Mouse (Mus musculus): ENCODE data around the gene Pcsk1n. TPM values are rescaled to one million over a fixed set of nuclear protein-coding genes. Genes with fewer than 3 reads are reported as not detected.
A peak's percentile ranks its signal among the peaks of the same experiment; 100 is the strongest.

Gene Pcsk1n
- 0.05 and 0.17 TPM in 2 replicates for polyA plus RNA-seq (2015; fragmentation: Nextera tagmentation; extraction: Ambion mirVana)

DNA sequence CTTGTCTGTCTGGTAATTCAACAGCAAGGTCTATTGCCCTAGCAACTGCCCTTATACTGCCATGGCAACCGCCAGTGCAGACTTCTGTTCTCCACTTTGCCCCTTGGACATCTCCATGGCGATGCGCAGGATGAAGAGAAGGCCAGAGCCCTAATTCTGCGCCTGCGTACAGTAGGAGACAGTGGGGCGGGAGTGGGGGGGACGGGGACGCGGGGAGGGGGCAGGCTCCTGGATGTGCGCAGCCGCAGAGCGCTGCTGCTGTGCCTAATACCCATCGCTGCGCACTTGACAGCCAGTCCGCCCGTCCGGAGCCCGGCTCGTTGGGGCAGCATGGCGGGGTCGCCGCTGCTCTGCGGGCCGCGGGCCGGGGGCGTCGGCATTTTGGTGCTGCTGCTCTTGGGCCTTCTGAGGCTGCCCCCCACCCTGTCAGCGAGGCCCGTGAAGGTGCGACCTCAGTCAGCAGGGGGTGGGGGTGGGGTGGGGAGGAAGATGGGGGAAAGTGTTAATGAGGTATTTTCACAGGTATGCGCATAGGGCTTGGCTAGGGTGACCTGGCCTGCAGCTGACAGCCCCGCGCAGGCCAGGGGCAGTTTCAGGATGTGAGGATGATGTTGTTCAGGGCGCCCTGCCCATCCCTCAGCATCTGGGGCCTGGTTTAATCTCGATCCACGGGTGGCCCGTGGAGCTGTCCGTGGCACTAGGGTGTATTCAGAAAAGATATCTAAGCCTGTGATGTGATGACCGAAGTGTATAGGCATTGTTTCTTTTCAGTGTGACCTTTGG is at the start of gene Pcsk1n:
Pcsk1n (plus strand) TSS at position 222 of the 783 bp plus-strand sequence.
- no peak for ATAC-seq (ENCODE audit: low read depth)
- H3K27me3 ChIP-seq (ENCODE audit: control insufficient read depth, insufficient read depth, low read depth, low read length), result peaks cover 61% of the 10 kb centered on the region

GRCm38 (mm10) chrX:7869826-7870225 is 49.8 kb upstream of the Pcsk1n start:
- Histone ChIP-seq H3K4me3 (ENCODE audit: low read depth, low read length) (no peak overlapping the region), H3K4me2 (ENCODE audit: low read depth, low read length) (no peak overlapping the region), H3K9me3 (replicated peaks; ENCODE audit: control insufficient read depth, low read length) (no peaks in the 10 kb centered on the region), H3K27ac (ENCODE audit: low read length) (no peak overlapping the region), H3K27me3 (ENCODE audit: control insufficient read depth, insufficient read depth, low read depth, low read length) (no peaks in the 10 kb centered on the region), H3K9ac (ENCODE audit: low read depth, low read length) (no peak overlapping the region), H3K36me3 (ENCODE audit: control insufficient read depth, insufficient read depth) (peaks cover 34% of the 10 kb centered on the region), H3K4me1 (ENCODE audit: control insufficient read depth, low read depth, low read length) (no peaks in the 10 kb centered on the region; the same call in 1 of the 2 replicates)
- no peak for ATAC-seq (ENCODE audit: low read depth)
- WGBS (ENCODE audit: insufficient replicate concordance), result 68% methylated on average over 3 of the region's 3 CpGs

More for the DNA sequence above, at the start of gene Pcsk1n:
- Histone ChIP-seq H3K4me2 (ENCODE audit: low read depth, low read length) (no peak within 1 kb of the TSS), H3K36me3 (ENCODE audit: control insufficient read depth, insufficient read depth) (no peaks in the 10 kb centered on the region), H3K9me3 (replicated peaks; ENCODE audit: control insufficient read depth, low read length) (no peaks in the 10 kb centered on the region), H3K4me3 (ENCODE audit: low read depth, low read length) (no peak within 1 kb of the TSS), H3K9ac (ENCODE audit: low read depth, low read length) (no peak within 1 kb of the TSS), H3K4me1 (ENCODE audit: control insufficient read depth, low read depth, low read length) (no peaks in the 10 kb centered on the region; the same call in 1 of the 2 replicates), H3K27ac (ENCODE audit: low read length) (no peak within 1 kb of the TSS)
- WGBS (ENCODE audit: insufficient replicate concordance), result 17% methylated on average over 38 of the region's 40 CpGs

- H3K4me3 ChIP-seq (ENCODE audit: low read depth, low read length), result peak within 1 kb of the TSS; percentile 57
- peak within 1 kb of the TSS; percentile 89 for H3K4me2 ChIP-seq (ENCODE audit: low read depth, low read length)
- 9% methylated on average over 38 of the region's 38 CpGs for WGBS (ENCODE audit: insufficient replicate concordance)
- H3K36me3 ChIP-seq (ENCODE audit: control insufficient read depth, insufficient read depth), result peaks cover 24% of the 10 kb centered on the region
- peaks cover 2% of the 10 kb centered on the region; the same call in 1 of the 2 replicates for H3K27me3 ChIP-seq (ENCODE audit: control insufficient read depth, insufficient read depth, low read depth, low read length)
- peaks cover 15% of the 10 kb centered on the region for H3K4me1 ChIP-seq (ENCODE audit: control insufficient read depth, low read depth, low read length)
- ATAC-seq (ENCODE audit: low read depth), result peak; percentile 97
- no peak within 1 kb of the TSS for H3K27ac ChIP-seq (ENCODE audit: low read length)
- peak within 1 kb of the TSS; percentile 46; the same call in 1 of the 2 replicates for H3K9ac ChIP-seq (ENCODE audit: low read depth, low read length)
- H3K9me3 ChIP-seq (replicated peaks; ENCODE audit: control insufficient read depth, low read length), result no peaks in the 10 kb centered on the region
Measured at GRCm38 (mm10) chrX:7878007-7878419, 41.6 kb upstream of the Pcsk1n start, which contains the start of gene Pim2. Gene Pim2, plus strand, starts transcription at chrX:7878262.

- Histone ChIP-seq H3K27me3 (ENCODE audit: control insufficient read depth, insufficient read depth, low read depth, low read length) (peaks cover 2% of the 10 kb centered on the region; the same call in 1 of the 2 replicates), H3K27ac (ENCODE audit: low read length) (no peak overlapping the region), H3K4me3 (ENCODE audit: low read depth, low read length) (peak overlapping the region; percentile 57), H3K4me1 (ENCODE audit: control insufficient read depth, low read depth, low read length) (peaks cover 15% of the 10 kb centered on the region), H3K4me2 (ENCODE audit: low read depth, low read length) (peak overlapping the region; percentile 89), H3K9me3 (replicated peaks; ENCODE audit: control insufficient read depth, low read length) (no peaks in the 10 kb centered on the region), H3K36me3 (ENCODE audit: control insufficient read depth, insufficient read depth) (peaks cover 19% of the 10 kb centered on the region), H3K9ac (ENCODE audit: low read depth, low read length) (peak overlapping the region; percentile 46; the same call in 1 of the 2 replicates)
- no peak for ATAC-seq (ENCODE audit: low read depth)
- WGBS (ENCODE audit: insufficient replicate concordance), result 18% methylated on average over 21 of the region's 21 CpGs
Measured at GRCm38 (mm10) chrX:7878495-7878894, 41.1 kb upstream of the Pcsk1n start.

DNA sequence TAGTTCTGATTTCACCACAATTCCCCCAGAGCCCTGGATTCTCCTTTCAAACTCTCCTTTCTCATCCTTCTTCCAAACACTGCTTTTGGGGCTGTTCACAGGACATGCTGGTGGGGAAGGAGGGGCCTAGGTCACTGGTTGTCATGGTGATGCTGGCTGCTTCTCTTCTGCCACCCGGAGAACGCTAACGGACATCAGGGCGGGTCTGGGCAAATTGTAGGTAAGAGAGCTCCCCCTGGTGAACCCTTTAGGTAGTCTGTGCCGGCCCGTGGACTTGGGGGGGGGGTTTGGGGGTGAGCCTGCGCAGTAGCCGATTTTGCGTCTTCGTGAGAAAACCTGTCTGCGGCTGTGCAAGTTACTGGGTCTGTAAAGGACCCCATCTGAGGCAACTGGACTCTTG is 39.8 kb upstream of the Pcsk1n start:
- H3K4me2 ChIP-seq (ENCODE audit: low read depth, low read length), result 0 out of 2 replicates have a peak overlapping the region, but pooled peaks have one; percentile 24
- H3K36me3 ChIP-seq (ENCODE audit: control insufficient read depth, insufficient read depth), result peaks cover 6% of the 10 kb centered on the region
- peaks cover 2% of the 10 kb centered on the region; the same call in 1 of the 2 replicates for H3K27me3 ChIP-seq (ENCODE audit: control insufficient read depth, insufficient read depth, low read depth, low read length)
- H3K9ac ChIP-seq (ENCODE audit: low read depth, low read length), result no peak overlapping the region
- peaks cover 15% of the 10 kb centered on the region for H3K4me1 ChIP-seq (ENCODE audit: control insufficient read depth, low read depth, low read length)
- WGBS (ENCODE audit: insufficient replicate concordance), result 10% methylated on average over 11 of the region's 11 CpGs
- no peak overlapping the region for H3K27ac ChIP-seq (ENCODE audit: low read length)
- ATAC-seq (ENCODE audit: low read depth), result no peak
- H3K9me3 ChIP-seq (replicated peaks; ENCODE audit: control insufficient read depth, low read length), result no peaks in the 10 kb centered on the region
- no peak overlapping the region for H3K4me3 ChIP-seq (ENCODE audit: low read depth, low read length)

DNA sequence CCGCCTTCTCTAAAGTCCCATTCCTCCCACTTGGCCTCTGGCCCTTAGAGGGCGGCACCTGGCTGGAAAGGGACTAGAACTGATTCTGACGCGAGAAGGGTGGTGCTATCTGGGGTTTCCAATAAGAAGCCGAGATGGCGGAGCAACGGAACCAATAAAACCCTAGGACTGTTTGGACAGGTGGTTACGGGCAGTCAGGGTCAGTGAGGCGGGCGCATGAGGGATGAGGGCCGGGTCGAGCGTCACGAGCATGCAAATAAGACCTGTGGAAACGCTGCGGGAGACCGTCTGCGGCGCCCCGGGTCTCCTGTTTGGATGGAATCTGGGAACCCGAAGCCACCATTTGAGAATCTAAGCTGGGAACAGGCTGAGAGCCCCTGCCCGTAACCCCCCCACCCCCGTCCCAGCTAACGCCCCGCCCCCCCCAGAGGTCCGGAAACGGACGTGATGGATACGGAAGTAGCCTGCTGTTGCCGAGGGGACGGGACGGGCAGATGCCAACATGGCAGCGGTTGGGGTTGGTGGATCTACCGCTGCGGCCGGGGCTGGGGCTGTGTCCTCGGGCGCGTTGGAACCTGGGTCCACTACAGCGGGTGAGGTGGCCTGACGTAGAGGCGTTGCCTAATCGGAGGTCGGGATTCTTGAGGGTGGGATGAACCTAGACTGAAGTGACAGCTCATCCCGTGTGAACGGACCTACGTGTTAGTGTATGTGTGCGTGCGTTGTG is 35.6 kb upstream of the Pcsk1n start, which contains the start of gene Slc35a2:
Slc35a2 (plus strand) TSS at position 188 of the 727 bp plus-strand sequence.
- Histone ChIP-seq H3K4me2 (ENCODE audit: low read depth, low read length) (peak within 1 kb of the TSS; percentile 52), H3K9ac (ENCODE audit: low read depth, low read length) (peak within 1 kb of the TSS; percentile 61), H3K36me3 (ENCODE audit: control insufficient read depth, insufficient read depth) (no peaks in the 10 kb centered on the region), H3K4me1 (ENCODE audit: control insufficient read depth, low read depth, low read length) (peaks cover 6% of the 10 kb centered on the region), H3K9me3 (replicated peaks; ENCODE audit: control insufficient read depth, low read length) (no peaks in the 10 kb centered on the region), H3K27me3 (ENCODE audit: control insufficient read depth, insufficient read depth, low read depth, low read length) (no peaks in the 10 kb centered on the region), H3K4me3 (ENCODE audit: low read depth, low read length) (peak within 1 kb of the TSS; percentile 75), H3K27ac (ENCODE audit: low read length) (peak within 1 kb of the TSS; percentile 71)
- WGBS (ENCODE audit: insufficient replicate concordance), result 12% methylated on average over 49 of the region's 49 CpGs
- ATAC-seq (ENCODE audit: low read depth), result peak; percentile 93

DNA sequence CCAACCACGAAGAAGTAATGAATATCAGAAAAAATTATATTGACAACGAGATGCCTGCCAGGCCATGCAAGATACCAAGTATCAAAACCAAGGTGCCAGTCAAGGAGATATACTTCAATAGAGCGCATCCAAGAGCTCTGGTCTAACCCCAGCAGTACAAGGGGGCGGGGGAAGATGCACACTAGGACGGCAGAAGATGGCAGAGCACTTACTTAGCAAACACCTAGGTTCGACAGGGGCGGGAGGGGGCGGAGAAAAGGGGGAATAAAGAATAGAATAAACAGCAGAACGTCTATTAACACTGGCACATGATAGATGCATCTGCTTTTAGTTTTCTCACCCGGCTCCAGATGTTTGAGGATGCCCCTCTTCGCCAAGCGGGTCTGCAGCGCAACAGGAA is 21.4 kb upstream of the Pcsk1n start:
- no peak for ATAC-seq (ENCODE audit: low read depth)

DNA sequence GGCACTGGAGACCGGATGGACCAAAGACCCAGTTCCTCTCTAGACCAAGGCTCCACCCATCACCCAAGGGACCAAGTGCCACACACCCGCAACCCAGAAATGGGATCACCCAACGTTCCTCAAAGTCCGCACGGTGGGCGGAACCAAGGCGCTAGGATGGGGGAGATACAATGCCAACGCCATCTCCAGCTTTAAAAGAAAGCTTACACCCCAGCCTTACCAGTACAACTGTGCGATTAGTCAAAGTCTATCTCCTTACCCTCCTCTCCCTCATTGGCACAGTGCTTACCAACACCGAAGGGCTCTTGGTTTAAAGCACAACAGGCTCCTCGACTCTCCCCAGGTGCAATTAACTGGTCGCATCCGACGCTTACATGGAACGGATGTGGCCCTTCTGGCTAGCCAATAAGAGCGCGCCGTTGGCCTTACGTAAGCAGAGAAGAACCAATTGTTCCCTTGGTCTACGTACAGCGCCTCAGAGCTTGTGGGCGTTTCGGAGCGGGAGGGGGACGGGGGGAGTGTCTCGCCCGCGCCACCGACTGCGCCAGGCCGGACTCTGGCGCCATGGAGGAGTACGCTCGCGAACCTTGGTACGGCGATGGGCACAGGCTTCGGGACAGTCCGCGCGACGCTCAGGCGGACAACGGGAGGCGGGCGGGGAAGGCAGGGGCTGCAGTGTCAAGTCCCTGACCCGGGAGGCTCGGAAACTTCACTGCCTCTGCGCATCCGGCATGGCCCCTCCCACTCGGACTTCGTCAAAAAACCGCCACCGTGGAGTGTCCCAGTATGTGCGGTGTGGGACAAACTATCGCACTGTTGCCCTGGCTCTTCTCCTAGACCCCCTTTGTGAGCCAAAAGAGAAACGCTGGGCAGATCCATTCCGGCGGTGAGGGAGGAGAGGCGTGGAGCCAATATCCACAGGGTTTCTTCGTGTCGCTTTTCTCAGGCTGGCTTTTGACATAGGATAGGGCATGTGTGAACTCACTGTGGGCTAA is 20.4 kb upstream of the Pcsk1n start, which contains the start of the genes Pqbp1 and Timm17b:
Pqbp1 (minus strand) TSS at position 390 of the 995 bp plus-strand sequence.
Timm17b (plus strand) TSS at position 478 of the 995 bp plus-strand sequence.
- Histone ChIP-seq H3K9ac (ENCODE audit: low read depth, low read length) (peak within 1 kb of the TSS; percentile 74), H3K36me3 (ENCODE audit: control insufficient read depth, insufficient read depth) (peaks cover 3% of the 10 kb centered on the region), H3K4me3 (ENCODE audit: low read depth, low read length) (peak within 1 kb of the TSS; percentile 78), H3K27ac (ENCODE audit: low read length) (peak within 1 kb of the TSS; percentile 87), H3K4me1 (ENCODE audit: control insufficient read depth, low read depth, low read length) (peaks cover 4% of the 10 kb centered on the region), H3K27me3 (ENCODE audit: control insufficient read depth, insufficient read depth, low read depth, low read length) (no peaks in the 10 kb centered on the region), H3K9me3 (replicated peaks; ENCODE audit: control insufficient read depth, low read length) (no peaks in the 10 kb centered on the region), H3K4me2 (ENCODE audit: low read depth, low read length) (peak within 1 kb of the TSS; percentile 84)
- peak; percentile 99 for ATAC-seq (ENCODE audit: low read depth)
- 12% methylated on average over 58 of the region's 62 CpGs for WGBS (ENCODE audit: insufficient replicate concordance)

More for the DNA sequence above, 21.4 kb upstream of the Pcsk1n start:
- Histone ChIP-seq H3K4me2 (ENCODE audit: low read depth, low read length) (peak overlapping the region; percentile 52), H3K27me3 (ENCODE audit: control insufficient read depth, insufficient read depth, low read depth, low read length) (no peaks in the 10 kb centered on the region), H3K36me3 (ENCODE audit: control insufficient read depth, insufficient read depth) (peaks cover 3% of the 10 kb centered on the region), H3K27ac (ENCODE audit: low read length) (peak overlapping the region; percentile 87; the same call in 1 of the 2 replicates), H3K9ac (ENCODE audit: low read depth, low read length) (peak overlapping the region; percentile 58), H3K9me3 (replicated peaks; ENCODE audit: control insufficient read depth, low read length) (no peaks in the 10 kb centered on the region), H3K4me1 (ENCODE audit: control insufficient read depth, low read depth, low read length) (peaks cover 4% of the 10 kb centered on the region), H3K4me3 (ENCODE audit: low read depth, low read length) (peak overlapping the region; percentile 78)
- 28% methylated on average over 13 of the region's 13 CpGs for WGBS (ENCODE audit: insufficient replicate concordance)

Data from liver, embryonic 16.5 days (tissue).